Mouse (Mus musculus): ENCODE data around the gene Ttc23l.
"Not testable (repeated sequence)": the region's sequence is repeated elsewhere in the genome, so short reads cannot be mapped to it uniquely, and the experiment has no call there.

Ttc23l gene

DNA sequence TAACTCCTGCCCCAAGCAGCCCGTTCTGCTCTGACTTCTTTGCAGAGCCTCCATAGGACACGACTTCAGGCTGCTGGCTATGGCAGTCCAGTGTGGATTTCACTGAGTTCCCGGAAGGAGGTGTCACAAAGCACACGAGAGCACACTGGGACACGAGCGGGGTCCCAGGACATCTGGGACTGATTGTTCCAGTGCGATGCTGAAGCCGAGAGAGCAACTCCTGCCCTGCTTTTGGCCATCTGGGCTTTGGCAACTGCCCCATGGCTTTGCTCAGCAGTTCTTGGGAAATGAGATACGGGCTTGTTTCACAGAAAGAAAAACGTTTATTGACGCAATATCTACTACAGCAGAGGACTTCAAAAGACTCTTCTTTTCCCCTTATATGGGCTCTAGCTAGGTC, 52.4 kb downstream of the Ttc23l start:
- DNase-seq = peak; percentile 8

DNA sequence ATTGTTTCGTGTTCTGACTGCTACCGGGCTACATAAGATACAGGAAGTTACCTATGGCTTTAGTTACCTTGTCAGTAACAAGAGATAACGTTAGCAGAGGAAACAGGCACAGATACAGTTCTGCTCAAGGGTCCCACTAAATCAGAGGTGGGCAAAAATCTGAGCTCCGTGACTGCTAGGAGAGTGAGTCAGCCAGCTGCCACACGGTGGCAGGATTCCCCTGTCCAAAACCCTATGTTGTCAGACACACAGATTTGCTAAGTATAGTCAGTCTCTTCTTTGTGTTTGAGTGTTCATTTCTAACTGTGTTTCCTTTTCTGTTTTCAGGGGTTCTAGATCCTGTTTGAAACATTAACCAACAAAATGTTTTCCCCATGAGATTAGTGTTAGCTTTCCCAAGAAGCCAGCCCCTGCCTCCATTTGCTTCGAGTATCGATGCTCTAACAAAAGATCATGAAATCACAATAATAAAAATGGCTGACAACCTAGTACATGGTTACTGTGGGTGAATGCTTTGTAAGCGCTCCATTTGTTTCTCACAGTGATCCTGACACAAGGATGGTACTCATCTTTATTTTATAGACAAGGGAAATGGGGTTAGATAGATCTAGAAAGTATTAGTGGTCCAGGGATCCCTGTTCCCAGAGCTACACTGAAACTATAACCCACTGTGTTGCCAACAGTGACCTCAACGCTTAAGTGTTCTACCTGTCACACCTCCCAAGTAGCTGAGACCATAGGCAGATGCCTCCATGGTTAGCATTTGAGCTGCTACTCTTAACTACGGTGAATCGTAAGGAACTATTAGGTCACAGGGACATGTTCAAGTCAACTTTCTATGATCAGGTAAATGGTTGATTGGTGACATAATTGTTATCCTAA, 57.4 kb downstream of the Ttc23l start:
- DNase-seq = peak; percentile 8

DNA sequence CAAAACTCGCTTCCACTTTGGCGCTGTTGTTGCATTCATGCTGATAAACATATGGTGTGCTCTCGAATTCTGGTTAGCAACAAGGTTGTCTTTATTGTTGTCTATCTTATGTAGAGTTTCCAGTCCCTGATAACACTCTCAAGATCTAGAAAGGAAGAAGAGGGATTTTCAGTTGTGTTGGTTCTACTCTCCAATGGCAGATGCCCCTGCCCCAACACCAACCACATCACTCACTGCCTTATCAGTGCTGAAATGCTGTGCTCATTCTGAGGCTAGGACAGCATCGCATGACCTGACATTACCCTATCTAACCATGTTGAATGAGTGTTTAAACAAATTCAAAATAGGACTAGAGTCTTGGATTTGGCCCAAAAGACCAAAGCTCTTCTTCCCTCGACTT, 58.4 kb downstream of the Ttc23l start:
- no peak for DNase-seq

DNA sequence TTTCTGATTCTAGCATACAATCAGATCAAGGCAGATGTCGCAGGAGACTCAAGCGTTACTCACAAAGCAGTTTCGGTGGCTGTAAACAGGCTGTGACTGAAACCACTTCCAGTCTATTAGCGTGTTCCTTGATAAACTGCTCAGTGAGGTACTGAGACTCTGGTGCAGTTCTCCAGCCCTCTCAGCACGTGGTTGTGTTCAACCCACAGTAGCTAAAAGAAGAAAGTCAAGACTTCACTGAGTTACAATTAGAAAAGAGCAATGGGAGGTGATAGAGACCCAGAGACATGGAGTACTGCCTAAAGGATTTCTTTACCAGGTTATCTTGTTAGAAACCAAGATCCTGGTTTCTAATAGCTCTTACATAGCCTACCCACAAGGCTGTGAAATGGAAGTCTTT, 58.9 kb downstream of the Ttc23l start:
- DNase-seq = no peak

- DNase-seq = not testable (repeated sequence)
Measured at GRCm38 (mm10) chr15:10496696-10497095, 61.8 kb downstream of the Ttc23l start.

DNA sequence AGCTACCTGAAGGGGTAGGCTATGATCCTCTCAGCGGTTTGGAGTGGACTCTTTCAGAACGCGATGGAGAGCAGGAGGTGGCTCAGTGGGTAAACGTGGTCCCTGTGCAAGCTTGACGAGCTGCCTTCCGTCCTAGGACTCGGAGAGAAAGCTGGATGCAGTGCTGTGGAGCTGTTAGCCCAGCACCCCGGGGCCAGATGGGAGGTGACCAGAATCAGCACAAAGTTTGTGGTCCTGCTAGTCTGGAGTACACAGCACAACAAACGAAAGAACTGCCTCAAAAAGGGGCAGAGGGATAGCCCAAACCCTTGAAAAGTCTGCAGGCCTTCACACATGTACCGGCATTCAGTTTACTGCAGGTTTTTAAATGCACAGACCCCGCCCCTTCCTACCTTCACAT, 62.5 kb downstream of the Ttc23l start:
- no peak for DNase-seq

DNA sequence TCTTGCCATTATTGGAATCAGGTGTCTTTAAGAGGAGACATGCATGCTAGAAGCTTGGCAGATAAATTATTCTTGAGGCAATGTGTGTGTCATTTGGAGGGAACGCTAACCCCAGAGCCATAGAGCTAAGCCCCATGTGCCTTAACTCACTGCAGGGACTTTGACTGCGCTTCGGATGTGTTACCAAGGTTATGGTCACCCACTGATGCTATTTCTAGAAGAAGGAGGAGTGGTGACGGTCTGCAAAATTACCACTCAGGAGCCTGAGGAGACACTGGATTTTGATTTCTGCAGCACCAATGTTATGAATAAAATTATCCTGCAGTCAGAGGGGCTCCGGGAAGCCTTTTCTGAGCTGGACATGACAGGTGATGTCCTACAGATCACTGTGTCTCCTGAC, 68.4 kb downstream of the Ttc23l start:
- no peak for DNase-seq

DNA sequence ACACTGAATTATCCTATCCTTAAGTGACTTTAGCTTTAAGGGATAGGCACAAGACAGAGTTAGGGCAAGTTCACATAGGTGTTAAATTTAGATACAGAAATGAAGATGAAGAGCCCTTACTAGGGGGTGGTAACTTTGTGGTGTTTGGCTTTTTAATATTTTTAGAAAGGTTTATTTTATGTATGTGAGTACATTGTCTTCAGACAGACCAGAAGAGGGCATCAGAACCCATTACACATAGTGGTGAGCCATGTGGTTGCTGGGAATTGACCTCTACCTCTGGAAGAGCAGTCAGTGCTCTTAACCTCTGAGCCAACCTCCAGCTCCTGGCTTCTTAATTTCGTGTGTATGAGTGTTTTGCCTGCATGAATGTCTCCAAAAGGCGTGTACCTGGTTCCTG, 71.2 kb downstream of the Ttc23l start:
- DNase-seq = peak; percentile 19

- no peak for DNase-seq
Measured at GRCm38 (mm10) chr15:10486365-10486839, 72.1 kb downstream of the Ttc23l start.

DNA sequence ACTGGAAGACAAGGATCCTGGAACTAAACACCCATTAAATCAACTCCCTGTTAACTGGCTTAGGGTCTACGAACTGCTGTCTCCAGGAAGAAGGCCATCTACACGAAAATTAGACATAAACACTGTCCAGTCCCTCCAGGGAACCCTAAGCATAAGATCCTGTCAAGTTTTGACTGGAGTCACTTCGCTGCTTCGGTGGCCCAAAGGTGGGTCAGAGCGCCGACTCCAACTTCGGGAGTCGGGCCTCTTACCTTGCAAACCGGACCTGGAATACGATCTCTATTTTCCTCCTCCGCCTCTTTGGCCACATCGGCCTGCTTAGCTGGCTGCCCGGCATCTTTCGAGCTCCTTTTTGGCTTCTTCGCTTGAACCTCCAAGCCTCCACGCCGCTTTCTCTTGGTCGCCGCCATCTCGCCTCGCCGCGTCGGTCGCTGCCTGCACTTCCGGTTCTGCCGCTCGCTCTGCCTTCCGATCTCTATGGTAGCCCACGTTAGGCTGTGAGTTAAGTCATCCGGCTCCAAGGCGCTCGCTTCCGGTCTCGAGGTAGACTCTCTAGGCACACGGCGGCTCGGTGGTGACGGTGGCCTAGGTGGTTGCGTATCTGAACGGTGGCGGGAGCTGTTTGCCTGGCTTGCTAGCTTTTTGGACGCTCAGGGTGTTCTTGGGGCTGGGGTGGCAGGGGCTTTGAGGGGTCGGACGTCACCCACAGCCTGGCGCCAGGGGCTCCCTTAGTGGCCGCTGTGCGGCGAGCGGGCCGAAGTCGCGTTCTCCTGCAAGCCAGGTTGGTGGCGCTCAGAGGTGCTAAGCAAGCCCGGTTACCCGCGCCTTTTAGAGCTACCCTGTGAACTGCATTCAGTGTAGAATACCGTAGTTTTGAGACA, 72.7 kb downstream of the Ttc23l start, which contains the start of the genes Brix1 and Rad1:
Gene Brix1, minus strand, starts transcription at position 464 of the 881 bp plus-strand sequence.
Gene Rad1, plus strand, starts transcription at position 535 of the 881 bp plus-strand sequence.
- peak; percentile 95 for DNase-seq

- no peak for DNase-seq
Measured at GRCm38 (mm10) chr15:10470941-10471340, 87.5 kb downstream of the Ttc23l start.

- peak; percentile 88 for DNase-seq
Measured at GRCm38 (mm10) chr15:10470151-10470831, 88.2 kb downstream of the Ttc23l start, which contains the start of gene Dnajc21. TSS of gene Dnajc21 (minus strand) at chr15:10470516.

GRCm38 (mm10) chr15:10469641-10470150, 88.8 kb downstream of the Ttc23l start:
- no peak for DNase-seq

GRCm38 (mm10) chr15:10468761-10469160, 89.7 kb downstream of the Ttc23l start:
- no peak for DNase-seq

DNA sequence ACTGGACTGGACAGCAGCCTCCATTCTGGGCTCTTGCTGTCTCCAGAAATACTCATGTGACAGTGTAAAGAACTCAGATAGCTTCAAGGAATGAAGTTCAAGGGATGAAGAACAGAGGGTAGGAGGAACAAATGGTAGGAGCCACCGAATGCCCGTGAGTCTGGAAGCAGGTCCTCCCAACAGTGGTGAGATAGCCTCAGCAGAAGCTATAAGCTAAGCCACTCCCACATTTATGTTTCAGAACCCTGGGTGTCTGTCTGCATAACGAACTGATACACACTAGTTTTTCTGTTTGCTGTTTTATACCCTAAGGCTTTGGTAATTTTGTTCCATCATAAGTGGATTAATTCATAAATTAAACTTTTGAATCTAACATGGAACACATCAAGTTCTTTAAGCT, 93.8 kb downstream of the Ttc23l start:
- no peak for DNase-seq

DNA sequence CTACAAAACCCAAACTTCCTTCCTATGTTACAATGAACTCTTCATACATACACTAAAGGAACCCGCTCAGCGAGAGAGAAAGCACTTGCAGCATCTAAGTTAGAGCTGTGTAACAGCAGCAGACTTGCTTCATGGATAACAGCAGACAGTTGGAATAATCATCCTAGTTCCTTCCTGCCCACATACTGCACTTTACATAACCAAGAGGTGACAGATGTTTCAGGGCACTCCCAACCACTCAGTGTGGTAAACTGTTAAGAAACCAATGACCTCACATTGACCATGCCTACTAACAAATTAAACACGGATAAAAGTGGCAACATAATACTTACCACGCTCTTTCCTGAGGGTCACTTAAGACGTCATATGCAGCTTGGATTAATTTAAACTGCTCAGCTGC, 94.9 kb downstream of the Ttc23l start:
- no peak for DNase-seq

DNA sequence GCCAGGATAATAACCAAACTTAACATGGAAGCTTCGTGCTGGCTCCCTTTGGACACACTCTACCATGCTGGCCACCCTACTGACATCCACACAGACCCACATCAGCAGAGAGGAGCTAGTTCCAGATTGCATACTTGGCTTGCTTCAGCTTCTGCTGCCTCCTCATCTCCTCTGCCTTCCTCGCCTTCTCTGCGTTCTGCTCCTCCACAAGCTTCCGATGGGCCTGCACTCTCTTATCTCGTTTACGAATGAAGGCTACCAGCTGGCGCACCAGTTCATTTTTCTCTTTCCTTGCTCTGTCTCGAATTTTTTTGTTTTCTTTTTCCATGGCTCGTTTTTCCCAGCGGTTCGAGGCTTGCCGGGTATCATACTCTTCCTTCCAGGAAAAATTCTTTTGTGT, 97.5 kb downstream of the Ttc23l start:
- DNase-seq = no peak
